In the genomic region with DNA sequence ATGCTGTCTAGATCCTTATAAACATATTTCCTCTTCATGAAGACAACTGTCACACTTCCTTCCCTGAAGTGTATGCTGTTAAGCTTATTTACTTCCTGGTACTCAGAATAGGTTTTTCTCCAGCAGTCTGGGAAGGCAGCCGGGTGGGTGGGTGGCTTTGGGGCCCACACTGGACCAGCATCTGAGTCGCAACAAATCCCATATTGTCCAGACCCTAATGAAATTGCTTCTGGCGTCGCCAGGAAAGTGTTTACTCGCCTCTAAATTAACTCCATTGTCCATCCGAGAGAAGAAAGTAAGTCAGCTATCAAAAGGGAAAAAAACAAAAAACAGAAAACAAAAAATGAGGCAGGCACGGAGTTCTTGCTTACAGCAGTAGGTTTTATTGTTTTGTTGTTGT, we compare ENCODE assay signal across 8 mouse cellular contexts.
A peak's percentile ranks its signal among the peaks of the same experiment; 100 is the strongest.
DNase-seq lines count a peak whose midpoint lies in the region; ATAC-seq and TF ChIP-seq lines count a peak whose summit lies in the region.

No protein-coding gene starts in this region.

- WGBS in kidney, postnatal 0 days, result 17% methylated on average over 7 of the region's 7 CpGs
- WGBS in embryonic facial prominence, embryonic 13.5 days, result 9% methylated on average over 7 of the region's 7 CpGs
- WGBS in hindbrain, embryonic 15.5 days, result 9% methylated on average over 7 of the region's 7 CpGs
- WGBS in midbrain, postnatal 0 days, result 17% methylated on average over 7 of the region's 7 CpGs

- H3K4me1 ChIP-seq in kidney, postnatal 0 days (replicated peaks; ENCODE audit: insufficient read depth, low read length), result no peaks in the 10 kb centered on the region
- peaks cover 29% of the 10 kb centered on the region for H3K4me1 ChIP-seq in embryonic facial prominence, embryonic 13.5 days
- peaks cover 24% of the 10 kb centered on the region for H3K4me1 ChIP-seq in hindbrain, embryonic 15.5 days (replicated peaks)
- peaks cover 6% of the 10 kb centered on the region; the same call in 1 of the 2 replicates for H3K4me1 ChIP-seq in midbrain, postnatal 0 days (ENCODE audit: insufficient read depth, low read length)

- H3K9me3 ChIP-seq in kidney, postnatal 0 days (replicated peaks; ENCODE audit: low read length), result no peaks in the 10 kb centered on the region
- H3K9me3 ChIP-seq in embryonic facial prominence, embryonic 13.5 days, result no peaks in the 10 kb centered on the region
- H3K9me3 ChIP-seq in hindbrain, embryonic 15.5 days, result no peaks in the 10 kb centered on the region
- no peaks in the 10 kb centered on the region for H3K9me3 ChIP-seq in midbrain, postnatal 0 days (ENCODE audit: low read length)

- H3K27ac ChIP-seq in kidney, postnatal 0 days, result no peak overlapping the region
- 0 out of 2 replicates have a peak overlapping the region, but pooled peaks have one; percentile 82 for H3K27ac ChIP-seq in embryonic facial prominence, embryonic 13.5 days
- peak overlapping the region; percentile 82 for H3K27ac ChIP-seq in hindbrain, embryonic 15.5 days (replicated peaks)
- H3K27ac ChIP-seq in midbrain, postnatal 0 days (ENCODE audit: low read depth, low read length), result peak overlapping the region; percentile 68; the same call in 1 of the 2 replicates

- peak overlapping the region; percentile 33; the same call in 1 of the 2 replicates for H3K4me3 ChIP-seq in kidney, postnatal 0 days (replicated peaks; ENCODE audit: low read depth, low read length)
- H3K4me3 ChIP-seq in embryonic facial prominence, embryonic 13.5 days, result no peak overlapping the region
- H3K4me3 ChIP-seq in hindbrain, embryonic 15.5 days, result peak overlapping the region; percentile 40
- H3K4me3 ChIP-seq in midbrain, postnatal 0 days (ENCODE audit: low read depth, low read length), result peak overlapping the region; percentile 34; the same call in 1 of the 2 replicates

- no peaks in the 10 kb centered on the region for H3K27me3 ChIP-seq in kidney, postnatal 0 days (ENCODE audit: insufficient read depth, low read length)
- no peaks in the 10 kb centered on the region for H3K27me3 ChIP-seq in embryonic facial prominence, embryonic 13.5 days
- H3K27me3 ChIP-seq in hindbrain, embryonic 15.5 days, result no peaks in the 10 kb centered on the region
- H3K27me3 ChIP-seq in midbrain, postnatal 0 days (ENCODE audit: insufficient read depth, low read length), result no peaks in the 10 kb centered on the region

- no peaks in the 10 kb centered on the region for H3K36me3 ChIP-seq in kidney, postnatal 0 days (ENCODE audit: insufficient read depth, low read length)
- H3K36me3 ChIP-seq in embryonic facial prominence, embryonic 13.5 days, result no peaks in the 10 kb centered on the region
- H3K36me3 ChIP-seq in hindbrain, embryonic 15.5 days, result no peaks in the 10 kb centered on the region
- no peaks in the 10 kb centered on the region for H3K36me3 ChIP-seq in midbrain, postnatal 0 days (ENCODE audit: insufficient read depth, low read length)

- no peak for TF ChIP-seq CTCF in kidney, postnatal 0 days (IDR thresholded peaks at IDR 0.05; ENCODE audit: low read depth)
- no peak for TF ChIP-seq CTCF in midbrain, postnatal 0 days (IDR thresholded peaks at IDR 0.05)

- no peak overlapping the region for H3K9ac ChIP-seq in kidney, postnatal 0 days (ENCODE audit: low read depth, low read length)
- no peak overlapping the region for H3K9ac ChIP-seq in embryonic facial prominence, embryonic 13.5 days
- H3K9ac ChIP-seq in hindbrain, embryonic 15.5 days, result peak overlapping the region; percentile 49; the same call in 1 of the 2 replicates
- H3K9ac ChIP-seq in midbrain, postnatal 0 days (replicated peaks; ENCODE audit: low read length, poor library complexity, severe bottlenecking), result peak overlapping the region; percentile 57; the same call in 1 of the 2 replicates

- peak; percentile 14 for DNase-seq in kidney, postnatal 0 days (ENCODE audit: low spot score)
- no peak for DNase-seq in kidney, adult 11 months
- peak; percentile 24 for DNase-seq in midbrain, postnatal 0 days (ENCODE audit: low spot score)
- DNase-seq in urinary bladder, postnatal 14 days (ENCODE audit: low spot score), result no peak
- no peak for DNase-seq in urinary bladder, adult 18-20 months (ENCODE audit: low spot score in 2 of 2)

- peak overlapping the region; percentile 78 for H3K4me2 ChIP-seq in kidney, postnatal 0 days (ENCODE audit: low read length)
- peak overlapping the region; percentile 63 for H3K4me2 ChIP-seq in embryonic facial prominence, embryonic 13.5 days
- H3K4me2 ChIP-seq in hindbrain, embryonic 15.5 days, result peak overlapping the region; percentile 78
- H3K4me2 ChIP-seq in midbrain, postnatal 0 days (ENCODE audit: low read depth, low read length, poor library complexity, severe bottlenecking), result peak overlapping the region; percentile 73

- no peak for ATAC-seq in kidney, postnatal 0 days (replicated peaks; ENCODE audit: low FRiP score, low read depth)
- ATAC-seq in embryonic facial prominence, embryonic 13.5 days (ENCODE audit: insufficient number of reproducible peaks, insufficient read depth, low FRiP score, low TSS enrichment, low read depth), result no peak
- no peak for ATAC-seq in hindbrain, embryonic 15.5 days (ENCODE audit: low FRiP score, low read depth)
- ATAC-seq in midbrain, postnatal 0 days (ENCODE audit: low FRiP score), result no peak
- ATAC-seq in erythroid progenitor cell, adult 5-6 weeks (replicated peaks; ENCODE audit: low FRiP score, poor library complexity, severe bottlenecking), result no peak

Comparison
In these comparisons a context has a peak if more than half of its experiments do, and no peak if none do; other contexts are left out.
1. DNase-seq: peak in kidney, postnatal 0 days (single experiment) and midbrain, postnatal 0 days (single experiment); none in kidney, adult 11 months (single experiment), urinary bladder, postnatal 14 days (single experiment) and urinary bladder, adult 18-20 months (0 of 2).
2. H3K9ac ChIP-seq: peak in hindbrain, embryonic 15.5 days (single experiment) and midbrain, postnatal 0 days (single experiment); none in kidney, postnatal 0 days (single experiment) and embryonic facial prominence, embryonic 13.5 days (single experiment).
3. Peak in every context shown above with its lines, with median percentiles within 50 percentile points of each other: H3K4me2 ChIP-seq.